Mouse (Mus musculus): ENCODE measurements around the gene Mettl5. TPM values are rescaled to one million over a fixed set of nuclear protein-coding genes. Genes with fewer than 3 reads are reported as not detected.

Gene Mettl5
- polyA plus RNA-seq, 1 experiment from 2014 or later, result 40.7 TPM

DNA sequence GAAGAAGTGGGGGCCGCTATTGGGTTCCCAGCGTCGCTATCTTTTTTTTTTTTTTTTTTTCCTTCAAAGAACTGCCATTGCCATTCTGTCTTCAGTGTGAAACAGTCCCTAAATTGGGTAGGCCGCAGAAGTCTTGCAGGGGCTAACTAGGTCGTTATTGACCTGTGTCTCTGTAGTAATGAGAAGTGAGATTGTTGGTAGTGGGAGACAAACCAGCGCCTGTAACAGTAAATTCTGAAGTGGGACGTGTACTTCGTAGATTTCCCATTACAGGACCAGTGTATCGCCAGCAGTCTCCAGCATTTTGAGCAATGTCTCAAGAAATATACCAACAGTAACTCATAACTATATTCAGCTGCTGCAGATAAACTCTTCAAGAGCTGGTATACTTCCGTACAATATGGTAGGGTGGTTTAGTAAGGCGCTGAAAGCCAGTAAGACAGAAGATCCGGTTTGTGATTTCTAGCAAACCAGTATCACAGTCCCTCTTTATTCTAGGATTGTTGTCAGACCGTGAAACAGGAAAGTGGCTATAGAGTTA, 23.2 kb downstream of the Mettl5 start:
- Histone ChIP-seq H3K4me1 (ENCODE audit: control insufficient read depth, insufficient read depth, low read length) (peaks cover 7% of the 10 kb centered on the region), H3K9ac (ENCODE audit: low read length) (peak overlapping the region; percentile 88), H3K4me2 (ENCODE audit: low read depth, low read length) (peak overlapping the region; percentile 76), H3K9me3 (replicated peaks; ENCODE audit: control insufficient read depth, low read length) (no peaks in the 10 kb centered on the region), H3K4me3 (ENCODE audit: low read length) (peak overlapping the region; percentile 73), H3K27ac (ENCODE audit: low read length) (peak overlapping the region; percentile 92), H3K36me3 (ENCODE audit: control insufficient read depth, insufficient read depth) (peaks cover 6% of the 10 kb centered on the region; the same call in 1 of the 2 replicates), H3K27me3 (ENCODE audit: control insufficient read depth, insufficient read depth, low read length) (no peaks in the 10 kb centered on the region)
- ATAC-seq (replicated peaks; ENCODE audit: extremely low read depth, insufficient read depth, low FRiP score), result no peak
- WGBS, result under 1% methylated on average over 13 of the region's 13 CpGs

DNA sequence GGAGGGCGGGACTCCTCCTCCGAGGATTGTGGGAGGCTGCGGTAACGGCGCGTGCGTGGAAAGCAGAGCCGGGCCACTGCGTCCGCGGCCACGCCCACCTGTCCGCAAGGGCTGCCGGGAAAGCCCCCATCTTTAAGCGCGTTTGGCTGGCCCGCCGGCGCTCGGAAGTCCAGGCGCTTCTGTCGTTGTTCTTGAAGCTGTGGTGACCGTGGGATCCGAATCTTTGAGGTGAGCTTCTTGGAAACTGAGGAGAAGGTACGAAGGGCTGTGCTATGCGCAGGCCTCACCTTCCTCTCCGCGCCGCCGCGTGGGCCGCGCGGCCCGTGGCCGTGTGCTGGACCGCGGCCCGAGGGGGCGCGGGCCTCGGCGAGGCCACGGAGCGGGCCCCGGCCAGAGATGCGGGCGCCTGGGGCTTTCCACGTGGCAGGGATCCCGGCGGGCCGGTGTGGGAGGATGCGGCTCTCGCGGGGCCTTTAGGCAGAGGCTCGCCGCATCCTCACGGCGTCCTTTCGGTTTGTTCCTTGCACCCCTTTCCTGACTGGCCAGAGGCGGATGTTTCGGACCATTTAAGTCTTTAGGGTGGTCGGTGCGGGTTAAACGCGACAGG, 23.8 kb downstream of the Mettl5 start, which contains the start of gene Ssb:
Ssb (plus strand) TSS at position 78 of the 607 bp plus-strand sequence.
- peak within 1 kb of the TSS; percentile 92 for H3K27ac ChIP-seq (ENCODE audit: low read length)
- H3K27me3 ChIP-seq (ENCODE audit: control insufficient read depth, insufficient read depth, low read length), result no peaks in the 10 kb centered on the region
- peak within 1 kb of the TSS; percentile 76 for H3K4me2 ChIP-seq (ENCODE audit: low read depth, low read length)
- H3K4me1 ChIP-seq (ENCODE audit: control insufficient read depth, insufficient read depth, low read length), result peaks cover 7% of the 10 kb centered on the region
- H3K9me3 ChIP-seq (replicated peaks; ENCODE audit: control insufficient read depth, low read length), result no peaks in the 10 kb centered on the region
- peak; percentile 96 for ATAC-seq (replicated peaks; ENCODE audit: extremely low read depth, insufficient read depth, low FRiP score)
- peak within 1 kb of the TSS; percentile 88 for H3K9ac ChIP-seq (ENCODE audit: low read length)
- H3K36me3 ChIP-seq (ENCODE audit: control insufficient read depth, insufficient read depth), result 0 out of 2 replicates have a peak, but pooled peaks cover 3% of the 10 kb centered on the region
- WGBS, result under 1% methylated on average over 66 of the region's 66 CpGs
- peak within 1 kb of the TSS; percentile 73 for H3K4me3 ChIP-seq (ENCODE audit: low read length)

DNA sequence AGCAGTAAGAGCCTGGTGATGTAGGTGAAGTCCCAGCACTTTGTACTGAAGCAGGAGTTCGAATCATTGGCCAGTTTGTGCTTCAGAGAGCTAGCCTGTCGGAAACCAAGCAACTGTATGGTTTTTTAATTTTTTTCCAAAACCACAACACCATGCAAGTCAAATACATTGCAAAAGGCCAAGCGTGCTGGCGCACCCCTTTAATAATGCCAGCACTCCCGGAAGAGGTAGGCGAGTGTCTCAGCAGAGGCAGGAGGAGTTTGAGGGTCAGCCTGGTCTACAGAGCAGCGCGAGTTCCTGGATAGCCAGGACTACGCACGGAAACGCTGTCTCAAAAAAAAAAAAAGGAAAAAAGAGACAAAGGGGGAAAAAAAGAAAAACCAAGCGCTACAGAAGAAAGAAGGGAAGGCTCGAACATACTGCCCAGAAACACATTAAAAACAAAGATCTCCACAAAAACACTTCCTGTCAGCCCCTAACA, 24.4 kb downstream of the Mettl5 start:
- WGBS, result 7% methylated on average over 13 of the region's 13 CpGs
- peak overlapping the region; percentile 92 for H3K27ac ChIP-seq (ENCODE audit: low read length)
- no peaks in the 10 kb centered on the region for H3K9me3 ChIP-seq (replicated peaks; ENCODE audit: control insufficient read depth, low read length)
- peaks cover 7% of the 10 kb centered on the region for H3K4me1 ChIP-seq (ENCODE audit: control insufficient read depth, insufficient read depth, low read length)
- no peaks in the 10 kb centered on the region for H3K36me3 ChIP-seq (ENCODE audit: control insufficient read depth, insufficient read depth)
- H3K4me3 ChIP-seq (ENCODE audit: low read length), result peak overlapping the region; percentile 73
- peak; percentile 34; the same call in 1 of the 2 replicates for ATAC-seq (replicated peaks; ENCODE audit: extremely low read depth, insufficient read depth, low FRiP score)
- H3K9ac ChIP-seq (ENCODE audit: low read length), result peak overlapping the region; percentile 88
- H3K27me3 ChIP-seq (ENCODE audit: control insufficient read depth, insufficient read depth, low read length), result no peaks in the 10 kb centered on the region
- H3K4me2 ChIP-seq (ENCODE audit: low read depth, low read length), result peak overlapping the region; percentile 75

DNA sequence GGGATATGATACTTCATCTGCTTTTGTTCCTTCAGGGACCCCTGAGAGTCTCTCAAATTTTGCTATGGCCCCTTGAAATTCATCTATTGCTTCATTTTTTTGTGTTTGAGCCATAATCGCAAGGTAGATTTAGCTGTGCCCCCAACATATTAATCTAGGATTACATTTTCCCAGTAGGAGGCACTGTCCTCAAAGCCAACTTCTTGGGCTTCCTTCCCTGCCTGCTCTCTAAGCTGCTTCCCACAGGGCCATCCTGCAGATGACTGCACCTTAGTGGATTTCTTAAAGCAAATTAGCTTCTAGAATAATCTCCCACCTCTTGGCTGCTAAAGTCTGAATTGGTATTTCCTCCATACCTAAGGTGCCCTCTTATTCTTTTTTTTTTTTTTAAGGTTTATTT, 27.5 kb downstream of the Mettl5 start:
- no peaks in the 10 kb centered on the region for H3K9me3 ChIP-seq (replicated peaks; ENCODE audit: control insufficient read depth, low read length)
- H3K4me1 ChIP-seq (ENCODE audit: control insufficient read depth, insufficient read depth, low read length), result peaks cover 5% of the 10 kb centered on the region
- H3K4me3 ChIP-seq (ENCODE audit: low read length), result no peak overlapping the region
- H3K27me3 ChIP-seq (ENCODE audit: control insufficient read depth, insufficient read depth, low read length), result no peaks in the 10 kb centered on the region
- no peaks in the 10 kb centered on the region for H3K36me3 ChIP-seq (ENCODE audit: control insufficient read depth, insufficient read depth)
- H3K27ac ChIP-seq (ENCODE audit: low read length), result no peak overlapping the region
- no peak for ATAC-seq (replicated peaks; ENCODE audit: extremely low read depth, insufficient read depth, low FRiP score)
- no peak overlapping the region for H3K9ac ChIP-seq (ENCODE audit: low read length)
- 73% methylated on average over 1 of the region's 1 CpGs for whole genome bisulfite sequencing
- H3K4me2 ChIP-seq (ENCODE audit: low read depth, low read length), result no peak overlapping the region

DNA sequence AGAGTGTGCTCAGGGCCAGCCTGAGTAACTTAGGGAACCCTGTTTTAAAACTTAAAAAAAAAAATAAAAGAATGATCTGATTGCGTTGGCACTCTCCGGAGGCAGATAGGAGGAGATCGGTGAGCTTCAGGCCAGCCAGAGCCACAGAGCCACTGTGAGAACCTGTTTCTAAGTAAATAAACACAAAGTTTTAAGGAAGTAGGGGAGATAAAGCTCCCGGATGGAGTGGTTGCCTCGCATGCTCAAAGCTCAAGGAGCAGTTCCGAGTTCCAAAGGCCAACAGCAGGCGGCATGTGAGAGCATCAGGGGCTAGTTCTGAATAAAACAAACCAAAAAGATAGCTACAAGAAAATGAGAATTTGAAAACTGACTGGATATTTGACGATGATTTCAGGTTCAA, 29.0 kb downstream of the Mettl5 start:
- no peak overlapping the region for H3K4me3 ChIP-seq (ENCODE audit: low read length)
- H3K27ac ChIP-seq (ENCODE audit: low read length), result no peak overlapping the region
- H3K9ac ChIP-seq (ENCODE audit: low read length), result no peak overlapping the region
- H3K36me3 ChIP-seq (ENCODE audit: control insufficient read depth, insufficient read depth), result no peaks in the 10 kb centered on the region
- 26% methylated on average over 8 of the region's 8 CpGs for WGBS
- H3K9me3 ChIP-seq (replicated peaks; ENCODE audit: control insufficient read depth, low read length), result no peaks in the 10 kb centered on the region
- H3K27me3 ChIP-seq (ENCODE audit: control insufficient read depth, insufficient read depth, low read length), result no peaks in the 10 kb centered on the region
- no peak for ATAC-seq (replicated peaks; ENCODE audit: extremely low read depth, insufficient read depth, low FRiP score)
- H3K4me2 ChIP-seq (ENCODE audit: low read depth, low read length), result no peak overlapping the region
- H3K4me1 ChIP-seq (ENCODE audit: control insufficient read depth, insufficient read depth, low read length), result no peaks in the 10 kb centered on the region

DNA sequence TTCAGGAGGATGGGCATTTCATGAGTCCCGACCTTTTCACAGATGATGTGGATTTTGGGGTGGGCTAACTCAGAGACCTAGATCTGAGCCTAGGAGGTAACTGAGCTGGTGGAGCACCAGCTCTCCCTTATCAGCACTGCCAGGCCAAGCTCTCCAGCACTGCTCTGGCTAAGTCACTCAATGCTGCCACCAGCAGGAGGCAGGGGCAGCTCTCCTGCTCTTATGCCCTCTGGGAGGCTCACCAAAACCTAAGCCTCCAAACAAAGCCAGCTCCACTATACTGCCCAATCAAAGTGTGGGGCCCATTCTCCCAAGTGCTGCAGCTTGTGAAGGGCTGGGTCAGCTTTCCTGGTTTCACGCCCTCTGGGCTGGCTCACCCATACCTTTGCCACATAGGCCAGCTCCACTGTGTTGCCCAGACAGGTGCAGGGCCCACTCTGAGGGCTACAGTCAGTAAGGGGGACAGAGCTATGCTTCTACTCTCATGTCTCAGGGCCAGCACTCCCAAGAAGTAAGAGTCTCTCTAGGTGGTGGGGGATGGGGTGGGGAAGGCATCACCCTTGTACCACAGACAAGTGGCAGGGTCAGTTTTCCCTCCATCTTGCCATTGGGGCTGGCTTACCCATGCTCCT, 33.9 kb downstream of the Mettl5 start:
- no peaks in the 10 kb centered on the region for H3K9me3 ChIP-seq (replicated peaks; ENCODE audit: control insufficient read depth, low read length)
- ATAC-seq (replicated peaks; ENCODE audit: extremely low read depth, insufficient read depth, low FRiP score), result no peak
- no peaks in the 10 kb centered on the region for H3K27me3 ChIP-seq (ENCODE audit: control insufficient read depth, insufficient read depth, low read length)
- H3K36me3 ChIP-seq (ENCODE audit: control insufficient read depth, insufficient read depth), result no peaks in the 10 kb centered on the region
- no peaks in the 10 kb centered on the region for H3K4me1 ChIP-seq (ENCODE audit: control insufficient read depth, insufficient read depth, low read length)
- no peak overlapping the region for H3K9ac ChIP-seq (ENCODE audit: low read length)
- H3K4me2 ChIP-seq (ENCODE audit: low read depth, low read length), result no peak overlapping the region
- H3K27ac ChIP-seq (ENCODE audit: low read length), result no peak overlapping the region
- H3K4me3 ChIP-seq (ENCODE audit: low read length), result no peak overlapping the region
- 70% methylated on average over 2 of the region's 2 CpGs for WGBS

DNA sequence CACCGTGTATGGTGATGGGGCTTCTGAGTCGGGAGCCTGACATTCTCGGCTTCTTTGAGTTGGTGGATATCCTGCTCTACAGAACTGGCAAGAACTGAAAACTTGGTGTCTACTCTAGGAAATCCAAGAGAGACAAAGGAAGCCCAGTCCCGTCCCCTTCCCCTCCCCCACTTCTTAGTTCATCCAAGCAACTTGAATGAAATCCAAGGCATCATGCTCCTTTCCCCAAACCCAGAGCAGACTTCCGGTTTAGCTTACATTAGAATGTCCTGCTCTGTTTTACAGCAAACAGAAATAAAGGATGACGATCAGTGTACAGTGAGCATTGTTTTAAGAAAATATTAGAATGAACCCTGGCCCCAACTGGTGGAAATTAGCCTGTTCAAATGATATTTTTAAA, 36.2 kb downstream of the Mettl5 start:
- H3K4me2 ChIP-seq (ENCODE audit: low read depth, low read length), result no peak overlapping the region
- no peaks in the 10 kb centered on the region for H3K36me3 ChIP-seq (ENCODE audit: control insufficient read depth, insufficient read depth)
- H3K9me3 ChIP-seq (replicated peaks; ENCODE audit: control insufficient read depth, low read length), result no peaks in the 10 kb centered on the region
- H3K4me3 ChIP-seq (ENCODE audit: low read length), result no peak overlapping the region
- peak overlapping the region; percentile 62 for H3K27ac ChIP-seq (ENCODE audit: low read length)
- peak; percentile 65; the same call in 1 of the 2 replicates for ATAC-seq (replicated peaks; ENCODE audit: extremely low read depth, insufficient read depth, low FRiP score)
- WGBS, result 59% methylated on average over 6 of the region's 6 CpGs
- H3K27me3 ChIP-seq (ENCODE audit: control insufficient read depth, insufficient read depth, low read length), result no peaks in the 10 kb centered on the region
- no peak overlapping the region for H3K9ac ChIP-seq (ENCODE audit: low read length)
- H3K4me1 ChIP-seq (ENCODE audit: control insufficient read depth, insufficient read depth, low read length), result no peaks in the 10 kb centered on the region

DNA sequence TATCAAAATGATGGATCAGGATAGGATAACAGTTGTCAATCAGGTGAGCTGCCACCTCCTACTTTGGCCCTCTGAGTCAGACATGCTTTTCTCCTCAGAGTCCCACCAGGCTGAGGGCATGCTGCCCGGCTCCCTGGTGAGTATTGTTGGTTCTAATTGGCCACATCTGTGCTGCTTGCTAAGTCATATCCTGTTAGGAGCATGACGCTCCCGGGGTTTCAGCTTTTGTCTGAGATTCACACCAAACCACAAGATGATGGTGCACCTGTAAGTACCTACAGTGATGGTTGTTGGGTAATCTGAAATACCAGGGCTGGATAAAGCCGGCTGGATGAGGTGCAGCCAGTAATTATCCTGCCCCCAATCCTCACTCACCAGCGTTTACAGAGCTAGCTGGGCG, 45.2 kb downstream of the Mettl5 start:
- no peaks in the 10 kb centered on the region for H3K27me3 ChIP-seq (ENCODE audit: control insufficient read depth, insufficient read depth, low read length)
- ATAC-seq (replicated peaks; ENCODE audit: extremely low read depth, insufficient read depth, low FRiP score), result no peak
- H3K9me3 ChIP-seq (replicated peaks; ENCODE audit: control insufficient read depth, low read length), result no peaks in the 10 kb centered on the region
- 43% methylated on average over 6 of the region's 6 CpGs for WGBS
- peaks cover 9% of the 10 kb centered on the region; the same call in 1 of the 2 replicates for H3K36me3 ChIP-seq (ENCODE audit: control insufficient read depth, insufficient read depth)
- no peak overlapping the region for H3K9ac ChIP-seq (ENCODE audit: low read length)
- H3K4me2 ChIP-seq (ENCODE audit: low read depth, low read length), result no peak overlapping the region
- no peak overlapping the region for H3K4me3 ChIP-seq (ENCODE audit: low read length)
- no peak overlapping the region for H3K27ac ChIP-seq (ENCODE audit: low read length)
- no peaks in the 10 kb centered on the region for H3K4me1 ChIP-seq (ENCODE audit: control insufficient read depth, insufficient read depth, low read length)

DNA sequence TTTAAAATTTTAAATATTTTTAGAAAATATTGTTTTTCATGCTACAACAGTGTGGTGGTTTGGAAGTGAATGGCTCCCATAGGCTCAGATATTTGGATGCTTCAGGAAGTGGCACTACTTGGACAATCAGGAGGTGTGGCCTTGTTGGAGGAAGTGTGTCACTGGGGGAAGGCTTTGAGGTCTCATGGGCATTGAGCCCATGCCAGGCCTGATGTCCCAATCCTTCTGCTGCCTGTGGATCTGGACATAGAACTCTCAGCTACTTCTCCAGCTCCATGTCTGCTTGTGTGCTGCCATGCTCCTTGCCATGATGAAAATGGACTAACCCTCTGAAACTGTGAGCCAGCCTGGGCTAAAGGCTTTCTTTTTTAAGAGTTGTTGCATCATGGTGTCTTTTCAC, 46.7 kb downstream of the Mettl5 start:
- no peaks in the 10 kb centered on the region for H3K4me1 ChIP-seq (ENCODE audit: control insufficient read depth, insufficient read depth, low read length)
- ATAC-seq (replicated peaks; ENCODE audit: extremely low read depth, insufficient read depth, low FRiP score), result no peak
- H3K4me3 ChIP-seq (ENCODE audit: low read length), result no peak overlapping the region
- no peaks in the 10 kb centered on the region for H3K9me3 ChIP-seq (replicated peaks; ENCODE audit: control insufficient read depth, low read length)
- no peaks in the 10 kb centered on the region for H3K27me3 ChIP-seq (ENCODE audit: control insufficient read depth, insufficient read depth, low read length)
- no peak overlapping the region for H3K27ac ChIP-seq (ENCODE audit: low read length)
- H3K9ac ChIP-seq (ENCODE audit: low read length), result no peak overlapping the region
- H3K4me2 ChIP-seq (ENCODE audit: low read depth, low read length), result no peak overlapping the region
- H3K36me3 ChIP-seq (ENCODE audit: control insufficient read depth, insufficient read depth), result peaks cover 20% of the 10 kb centered on the region
